Mouse (Mus musculus) heart, embryonic 16.5 days (tissue): ENCODE results near the gene 1700123K08Rik. TPM values are rescaled to one million over a fixed set of nuclear protein-coding genes. Genes with fewer than 3 reads are reported as not detected.
"Not testable (repeated sequence)": the region's sequence is repeated elsewhere in the genome, so short reads cannot be mapped to it uniquely, and the experiment has no call there.

ENCODE experiments used
- ATAC-seq: fragments of 200-750 bp; cut with Nextera tagmentation; replicated peaks from 2 replicates; pipeline ENCODE4 v1.8.0; 2017; ENCODE audit warnings: moderate number of reproducible peaks; ENCODE audit not compliant: insufficient read depth, low FRiP score; ENCODE audit errors: extremely low read depth
- H3K27ac ChIP-seq: fragments of 300-500 bp; sonication (generic); 2 replicates; pipeline ENCODE4 v1.5.1; 2014; ENCODE audit warnings: mild to moderate bottlenecking, low read length, control low read depth, moderate library complexity
- H3K27me3 ChIP-seq: fragments of 300-500 bp; sonication (generic); 2 replicates; pipeline ENCODE4 v1.6.1; 2014; ENCODE audit warnings: low read length, mixed read lengths; ENCODE audit not compliant: control insufficient read depth, insufficient read depth
- H3K36me3 ChIP-seq: fragments of 300-500 bp; sonication (generic); 2 replicates; pipeline ENCODE4 v1.6.1; 2014; ENCODE audit not compliant: control insufficient read depth, insufficient read depth
- H3K4me1 ChIP-seq: fragments of 300-500 bp; sonication (generic); 2 replicates; pipeline ENCODE4 v1.6.1; 2014; ENCODE audit warnings: low read length, mixed read lengths; ENCODE audit not compliant: control insufficient read depth, insufficient read depth
- H3K4me2 ChIP-seq: fragments of 300-500 bp; sonication (generic); 2 replicates; pipeline ENCODE4 v1.6.1; 2014; ENCODE audit warnings: low read depth, mild to moderate bottlenecking, control low read depth, low read length
- H3K4me3 ChIP-seq: fragments of 300-500 bp; sonication (generic); 2 replicates; pipeline ENCODE4 v1.5.1; 2014; ENCODE audit warnings: mild to moderate bottlenecking, control low read depth, low read length
- H3K9ac ChIP-seq: fragments of 300-500 bp; sonication (generic); 2 replicates; pipeline ENCODE4 v1.6.1; 2014; ENCODE audit warnings: low read length, control low read depth
- H3K9me3 ChIP-seq: fragments of 300-500 bp; sonication (generic); replicated peaks from 2 replicates; pipeline ENCODE4 v1.6.1; 2016; ENCODE audit warnings: low read length; ENCODE audit not compliant: control insufficient read depth
- WGBS: fragments of 180-500 bp; shearing (Covaris S2); extraction: QIAGEN DNeasy Blood & Tissue Kit; methylation state at CpG from one replicate; pipeline ENCODE4 v1.1.7; 2014; 5-methylcytosine and 5-hydroxymethylcytosine counted together
- microRNA-seq: library from miRNA; unstranded; fragments of <30 nt; microRNA quantifications from one replicate; pipeline ENCODE4, GENCODE M21; 2017
- polyA plus RNA-seq: library from polyadenylated mRNA; unstranded; fragments of >200 nt; fragmentation: Nextera tagmentation; extraction: Ambion mirVana; gene quantifications from 2 replicates; pipeline ENCODE4 v1.2.1, GENCODE M21; 2015

The 1700123K08Rik gene
- polyA plus RNA-seq: not detected in 2 replicates

- not testable (repeated sequence) for H3K36me3 ChIP-seq, H3K27ac ChIP-seq, ATAC-seq, H3K9ac ChIP-seq, H3K4me3 ChIP-seq, H3K4me2 ChIP-seq, H3K27me3 ChIP-seq, H3K9me3 ChIP-seq, H3K4me1 ChIP-seq
- 71% methylated on average over 2 of the region's 2 CpGs for WGBS
These were observed at the start of gene 1700123K08Rik for GRCm38 (mm10) chr5:138564612-138565011. Gene 1700123K08Rik, minus strand, starts transcription at chr5:138564712.

- no peak overlapping the region for H3K9ac ChIP-seq
- no peaks in the 10 kb centered on the region for H3K27me3 ChIP-seq
- H3K4me2 ChIP-seq: no peak overlapping the region
- no peak overlapping the region for H3K4me3 ChIP-seq
- 76% methylated on average over 6 of the region's 6 CpGs for WGBS
- no peak for ATAC-seq
- no peaks in the 10 kb centered on the region for H3K36me3 ChIP-seq
- no peak overlapping the region for H3K27ac ChIP-seq
- peaks cover 9% of the 10 kb centered on the region for H3K9me3 ChIP-seq
- H3K4me1 ChIP-seq: no peaks in the 10 kb centered on the region
These were observed 22.9 kb upstream of the 1700123K08Rik start for GRCm38 (mm10) chr5:138587396-138587795.

- no peak overlapping the region for H3K4me3 ChIP-seq
- no peaks in the 10 kb centered on the region for H3K36me3 ChIP-seq
- H3K4me2 ChIP-seq: no peak overlapping the region
- no peaks in the 10 kb centered on the region; the same call in 1 of the 2 replicates for H3K9me3 ChIP-seq
- no peak overlapping the region for H3K9ac ChIP-seq
- no peaks in the 10 kb centered on the region for H3K27me3 ChIP-seq
- no peak overlapping the region for H3K27ac ChIP-seq
- ATAC-seq: no peak
- WGBS: 48% methylated on average over 4 of the region's 4 CpGs
- H3K4me1 ChIP-seq: no peaks in the 10 kb centered on the region
These were observed 7.1 kb upstream of the 1700123K08Rik start for GRCm38 (mm10) chr5:138571623-138572022.

- ATAC-seq: no peak
- Histone ChIP-seq H3K4me1 (no peaks in the 10 kb centered on the region), H3K9ac (no peak overlapping the region), H3K4me2 (no peak overlapping the region), H3K9me3 (no peaks in the 10 kb centered on the region; the same call in 1 of the 2 replicates), H3K27ac (no peak overlapping the region), H3K4me3 (no peak overlapping the region), H3K27me3 (no peaks in the 10 kb centered on the region), H3K36me3 (no peaks in the 10 kb centered on the region)
- 59% methylated on average over 1 of the region's 1 CpGs for WGBS
These were observed 11.8 kb downstream of the 1700123K08Rik start for GRCm38 (mm10) chr5:138552718-138553117.

GRCm38 (mm10) chr5:138532491-138532890, 32.0 kb downstream of the 1700123K08Rik start:
- Histone ChIP-seq H3K4me3 (no peak overlapping the region), H3K9ac (no peak overlapping the region), H3K36me3 (no peaks in the 10 kb centered on the region), H3K27me3 (no peaks in the 10 kb centered on the region), H3K27ac (no peak overlapping the region), H3K4me1 (no peaks in the 10 kb centered on the region), H3K9me3 (no peaks in the 10 kb centered on the region), H3K4me2 (no peak overlapping the region)
- 73% methylated on average over 1 of the region's 1 CpGs for WGBS
- ATAC-seq: no peak

Small RNA genes within 50 kb of the gene (microRNA-seq; reads per million reads assigned to microRNA genes)
- gene Gm24082: not detected

Other genes starting within 250 kb of the 1700123K08Rik start
- 0.14 and 0.17 TPM in 2 replicates for gene Pvrig, start 222.8 kb downstream of the 1700123K08Rik start, polyA plus RNA-seq
- gene Zfp157, start 123.2 kb downstream of the 1700123K08Rik start, polyA plus RNA-seq: 19.9 and 21.3 TPM in 2 replicates
- gene Zfp68, start 55.0 kb upstream of the 1700123K08Rik start, polyA plus RNA-seq: 45.9 and 47.2 TPM in 2 replicates
- gene A430033K04Rik, start 58.1 kb upstream of the 1700123K08Rik start, polyA plus RNA-seq: 7.3 and 7.8 TPM in 2 replicates
- 5.4 and 5.6 TPM in 2 replicates for gene Fam20c, start 189.8 kb upstream of the 1700123K08Rik start, polyA plus RNA-seq